In the genomic region with DNA sequence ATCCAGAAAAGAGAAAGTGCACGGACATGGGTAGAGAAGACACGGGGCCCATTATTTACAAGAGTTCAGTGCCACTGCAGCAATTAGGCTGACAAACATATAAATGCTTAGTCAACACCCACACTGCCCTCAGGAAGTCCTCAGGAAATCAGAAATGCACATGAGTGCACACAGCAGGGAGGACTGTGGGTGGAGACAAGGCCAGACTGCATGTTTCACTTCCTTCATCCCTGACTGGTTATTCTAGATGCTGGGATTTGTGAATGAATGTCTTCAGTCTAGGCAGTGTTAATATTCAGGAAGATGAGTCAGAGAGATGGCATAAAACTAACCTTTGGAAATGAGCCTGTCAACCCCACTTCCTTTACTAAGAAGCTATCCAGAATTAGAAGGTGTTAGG, we compare ENCODE assay signal across 9 mouse cellular contexts.
DNase-seq lines count a peak whose midpoint lies in the region; ATAC-seq lines count a peak whose summit lies in the region.
"Had no signal": no experiment of that assay in that cellular context is flagged by ENCODE, and none has a peak within 500 bp of the region (broad histone marks: within the 10 kb centered on the region; RNA-seq: fewer than 3 reads in every experiment).

No protein-coding gene starts in this region.

- no peaks in the 10 kb centered on the region for H3K4me1 ChIP-seq in liver, embryonic 12.5 days
- H3K4me1 ChIP-seq in kidney, embryonic 14.5 days (ENCODE audit: control insufficient read depth, insufficient read depth, low read length) = 0 out of 2 replicates have a peak, but pooled peaks cover 7% of the 10 kb centered on the region

- H3K27me3 ChIP-seq in liver, embryonic 12.5 days (replicated peaks) = no peaks in the 10 kb centered on the region
- no peaks in the 10 kb centered on the region for H3K27me3 ChIP-seq in kidney, embryonic 14.5 days (ENCODE audit: control insufficient read depth, insufficient read depth, low read length)

- no peak overlapping the region for H3K4me3 ChIP-seq in liver, embryonic 12.5 days
- no peak overlapping the region for H3K4me3 ChIP-seq in kidney, embryonic 14.5 days (ENCODE audit: low read length)

- H3K36me3 ChIP-seq in liver, embryonic 12.5 days = no peaks in the 10 kb centered on the region
- no peaks in the 10 kb centered on the region for H3K36me3 ChIP-seq in kidney, embryonic 14.5 days (ENCODE audit: control insufficient read depth, insufficient read depth, low read length)

- ATAC-seq in liver, embryonic 12.5 days = no peak
- peak; percentile 24; the same call in 1 of the 2 replicates for ATAC-seq in kidney, embryonic 14.5 days (ENCODE audit: low FRiP score, low TSS enrichment)
- peak; percentile 85 for ATAC-seq in monocyte, adult 5-6 weeks (replicated peaks; ENCODE audit: insufficient number of reproducible peaks, low FRiP score, low TSS enrichment, poor library complexity, severe bottlenecking)
- ATAC-seq: inflammation-experienced regulatory T-cells, adult 6 months had no signal

- no peak overlapping the region for H3K4me2 ChIP-seq in liver, embryonic 12.5 days
- no peak overlapping the region for H3K4me2 ChIP-seq in kidney, embryonic 14.5 days (replicated peaks; ENCODE audit: low read depth, low read length)

- no peak overlapping the region for H3K27ac ChIP-seq in liver, embryonic 12.5 days
- H3K27ac ChIP-seq in kidney, embryonic 14.5 days (ENCODE audit: low read depth, low read length) = no peak overlapping the region

- DNase-seq in liver = peak; percentile 13
- peak; percentile 25 for DNase-seq in c-Kit-positive CD71-negative TER-119-negative erythroid progenitor cells, embryonic 14.5 days (ENCODE audit: low read depth)
- no peak for DNase-seq in layer of hippocampus, adult 9-10 months (ENCODE audit: low spot score)
- no peak for DNase-seq in right cerebral cortex, postnatal 14 days
- DNase-seq: thymus, postnatal 14 days had no signal

- 31% methylated on average over 2 of the region's 2 CpGs for WGBS in liver, embryonic 12.5 days (ENCODE audit: insufficient replicate concordance)
- 41% methylated on average over 2 of the region's 2 CpGs for WGBS in kidney, embryonic 14.5 days

- no peaks in the 10 kb centered on the region for H3K9me3 ChIP-seq in liver, embryonic 12.5 days (replicated peaks)
- no peaks in the 10 kb centered on the region for H3K9me3 ChIP-seq in kidney, embryonic 14.5 days (ENCODE audit: control insufficient read depth, low read length)

- no peak overlapping the region for H3K9ac ChIP-seq in liver, embryonic 12.5 days
- no peak overlapping the region for H3K9ac ChIP-seq in kidney, embryonic 14.5 days (ENCODE audit: low read depth, low read length)

Comparison
In these comparisons a context has a peak if more than half of its experiments do, and no peak if none do; other contexts are left out.
1. DNase-seq: peak in liver (single experiment) and c-Kit-positive CD71-negative TER-119-negative erythroid progenitor cells, embryonic 14.5 days (single experiment); none in layer of hippocampus, adult 9-10 months (single experiment) and right cerebral cortex, postnatal 14 days (single experiment).